Mouse (Mus musculus): ENCODE measurements at regions not wholly inside any gene's neighbourhood (a gene's known extent, or its start where the extent isn't known, plus 50 kb on each side); places are given as distances from the start of the nearest gene placed in this dataset.

GRCm38 (mm10) chr13:101229861-101230260 is 396.6 kb upstream of the Slc30a5 start:
- dilution Hi-C loops (cut with MboI; ENCODE audit: extremely low pct_ligation_motif_present, extremely low pct_unique_long_range_greater_than_20kb, low sequenced_read_pairs): no loop called here

GRCm38 (mm10) chr13:101225366-101225765 is 392.1 kb upstream of the Slc30a5 start:
- no peaks in the 10 kb centered on the region for H3K36me3 ChIP-seq (replicated peaks in 1 of 2; ENCODE audit: control insufficient read depth in 1 of 2, insufficient read depth in 1 of 2, low read length in 1 of 2)
- H3K79me2 ChIP-seq (replicated peaks; ENCODE audit: control insufficient read depth, extremely low read depth, insufficient read depth, poor library complexity, severe bottlenecking): no peaks in the 10 kb centered on the region
- no peak overlapping the region for H3K27ac ChIP-seq (ENCODE audit: insufficient read depth, low read depth)
- H3K4me3 ChIP-seq (replicated peaks in 1 of 3; ENCODE audit: low read depth in 2 of 3, low read length in 2 of 3, poor library complexity in 1 of 3): no peak overlapping the region
- TF ChIP-seq E2F4 (IDR thresholded peaks at IDR 0.05; ENCODE audit: insufficient replicate concordance, low read depth, low read length) (no peak), KAT2A (IDR thresholded peaks at IDR 0.05; ENCODE audit: insufficient replicate concordance, low read length) (no peak), JUND (conservative IDR thresholded peaks at IDR 0.05; ENCODE audit: low read depth, low read length) (no peak), ZNF384 (IDR thresholded peaks at IDR 0.05; ENCODE audit: low read depth, low read length) (no peak), CTCF (conservative IDR thresholded peaks at IDR 0.05 in 1 of 2, IDR thresholded peaks at IDR 0.05 in 1 of 2; ENCODE audit: low read depth in 2 of 2, low read length in 2 of 2) (no peak), SIN3A (IDR thresholded peaks at IDR 0.05; ENCODE audit: low read length) (no peak), NRF1 (IDR thresholded peaks at IDR 0.05; ENCODE audit: low read depth, low read length) (no peak), TBP (conservative IDR thresholded peaks at IDR 0.05; ENCODE audit: low read depth, low read length) (no peak), TCF12 (IDR thresholded peaks at IDR 0.05; ENCODE audit: low read depth, low read length) (no peak), MAFK (IDR thresholded peaks at IDR 0.05; ENCODE audit: insufficient replicate concordance, low read length) (no peak), NELFE (IDR thresholded peaks at IDR 0.05; ENCODE audit: low read depth, low read length) (no peak), EP300 (IDR thresholded peaks at IDR 0.05; ENCODE audit: low read length) (no peak), MYC (IDR thresholded peaks at IDR 0.05; ENCODE audit: low read depth, low read length) (no peak), ELF1 (IDR thresholded peaks at IDR 0.05; ENCODE audit: low read depth, low read length) (no peak), MAZ (IDR thresholded peaks at IDR 0.05; ENCODE audit: low read depth, low read length) (no peak), HCFC1 (IDR thresholded peaks at IDR 0.05; ENCODE audit: low read depth, low read length) (no peak)
- H3K27me3 ChIP-seq (replicated peaks): no peaks in the 10 kb centered on the region
- peaks cover 9% of the 10 kb centered on the region in 2 experiments; a peak in 3 of 4 replicates for H3K4me1 ChIP-seq (ENCODE audit: control insufficient read depth in 1 of 2, insufficient read depth in 2 of 2)
- H3K9ac ChIP-seq (ENCODE audit: insufficient read depth, low read depth): no peak overlapping the region
- no peak for DNase-seq (ENCODE audit: extremely low read depth)
- in situ Hi-C loops (cut with MboI; ENCODE audit: low pct_ligation_motif_present, low pct_unique_long_range_greater_than_20kb, low sequenced_read_pairs) (no loop called here), dilution Hi-C loops (cut with MboI; ENCODE audit: extremely low pct_ligation_motif_present, extremely low pct_unique_long_range_greater_than_20kb, low sequenced_read_pairs) (no loop called here)
- no peak overlapping the region for H3K4me2 ChIP-seq (ENCODE audit: insufficient read depth, low read depth, poor library complexity, severe bottlenecking)
- no peaks in the 10 kb centered on the region for H3K9me3 ChIP-seq (replicated peaks; ENCODE audit: low read length)

More at GRCm38 (mm10) chr13:101229861-101230260, 396.6 kb upstream of the Slc30a5 start:
- Histone ChIP-seq H3K9me3 (replicated peaks; ENCODE audit: low read length) (no peaks in the 10 kb centered on the region), H3K4me1 (ENCODE audit: control insufficient read depth in 1 of 2, insufficient read depth in 2 of 2) (peaks cover 14 to 20% of the 10 kb centered on the region in 2 experiments), H3K4me2 (ENCODE audit: insufficient read depth, low read depth, poor library complexity, severe bottlenecking) (no peak overlapping the region), H3K36me3 (replicated peaks in 1 of 2; ENCODE audit: control insufficient read depth in 1 of 2, insufficient read depth in 1 of 2, low read length in 1 of 2) (no peaks in the 10 kb centered on the region), H3K9ac (ENCODE audit: insufficient read depth, low read depth) (no peak overlapping the region), H3K4me3 (replicated peaks in 1 of 3; ENCODE audit: low read depth in 2 of 3, low read length in 2 of 3, poor library complexity in 1 of 3) (no peak overlapping the region), H3K27ac (ENCODE audit: insufficient read depth, low read depth) (no peak overlapping the region), H3K27me3 (replicated peaks) (no peaks in the 10 kb centered on the region), H3K79me2 (replicated peaks; ENCODE audit: control insufficient read depth, extremely low read depth, insufficient read depth, poor library complexity, severe bottlenecking) (no peaks in the 10 kb centered on the region)
- no peak for DNase-seq (ENCODE audit: extremely low read depth)
- in situ Hi-C loops (cut with MboI; ENCODE audit: low pct_ligation_motif_present, low pct_unique_long_range_greater_than_20kb, low sequenced_read_pairs): no loop called here
- TF ChIP-seq TBP (conservative IDR thresholded peaks at IDR 0.05; ENCODE audit: low read depth, low read length): no peak
- TF ChIP-seq ZC3H11A (IDR thresholded peaks at IDR 0.05; ENCODE audit: low read depth, low read length): no peak
- no peak for TF ChIP-seq RCOR1 (conservative IDR thresholded peaks at IDR 0.05; ENCODE audit: low read depth, low read length)
- TF ChIP-seq USF2 (conservative IDR thresholded peaks at IDR 0.05; ENCODE audit: low read depth, low read length): no peak
- TF ChIP-seq BHLHE40 (IDR thresholded peaks at IDR 0.05; ENCODE audit: low read depth, low read length): no peak
- no peak for TF ChIP-seq EP300 (IDR thresholded peaks at IDR 0.05; ENCODE audit: low read length)
- no peak for TF ChIP-seq MAFK (IDR thresholded peaks at IDR 0.05; ENCODE audit: insufficient replicate concordance, low read length)
- no peak for TF ChIP-seq E2F4 (IDR thresholded peaks at IDR 0.05; ENCODE audit: insufficient replicate concordance, low read depth, low read length)
- no peak for TF ChIP-seq NELFE (IDR thresholded peaks at IDR 0.05; ENCODE audit: low read depth, low read length)
- TF ChIP-seq ZMIZ1 (IDR thresholded peaks at IDR 0.05; ENCODE audit: low read depth, low read length): no peak
- TF ChIP-seq SMC3 (IDR thresholded peaks at IDR 0.05; ENCODE audit: low read depth, low read length): no peak
- no peak for TF ChIP-seq JUND (conservative IDR thresholded peaks at IDR 0.05; ENCODE audit: low read depth, low read length)
- no peak for TF ChIP-seq MEF2A (IDR thresholded peaks at IDR 0.05; ENCODE audit: borderline replicate concordance, low read depth, low read length)
- TF ChIP-seq IRF4 (IDR thresholded peaks at IDR 0.05; ENCODE audit: low read depth, low read length): no peak
- TF ChIP-seq MAX (IDR thresholded peaks at IDR 0.05; ENCODE audit: low read length): no peak
- TF ChIP-seq RAD21 (IDR thresholded peaks at IDR 0.05; ENCODE audit: low read depth, low read length): no peak
- no peak for TF ChIP-seq MAZ (IDR thresholded peaks at IDR 0.05; ENCODE audit: low read depth, low read length)
- TF ChIP-seq NRF1 (IDR thresholded peaks at IDR 0.05; ENCODE audit: low read depth, low read length): no peak
- TF ChIP-seq CTCF (conservative IDR thresholded peaks at IDR 0.05 in 1 of 2, IDR thresholded peaks at IDR 0.05 in 1 of 2; ENCODE audit: low read depth in 2 of 2, low read length in 2 of 2): no peak

All from CH12.LX (cell line).